Mouse (Mus musculus) midbrain, embryonic 11.5 days (tissue): Measurements from ENCODE around the gene Rsg1. TPM values are rescaled to one million over a fixed set of nuclear protein-coding genes. Genes with fewer than 3 reads are reported as not detected.

Experiments
- ATAC-seq: fragments of 200-750 bp; cut with Nextera tagmentation; 2 replicates; pipeline ENCODE4 v1.8.0; 2017; ENCODE audit warnings: moderate TSS enrichment, moderate library complexity; ENCODE audit not compliant: low FRiP score
- DNase-seq: peaks from one replicate; pipeline ENCODE4 v3.0.0; 2015; ENCODE audit warnings: low spot score; ENCODE audit errors: missing footprints
- H3K27ac ChIP-seq: fragments of 300-500 bp; sonication (generic); 2 replicates; pipeline ENCODE4 v1.5.1; 2014; ENCODE audit warnings: low read depth, low read length
- H3K27me3 ChIP-seq: fragments of 300-500 bp; sonication (generic); 2 replicates; pipeline ENCODE4 v1.6.1; 2014; ENCODE audit warnings: mild to moderate bottlenecking, low read length, moderate library complexity, mixed read lengths; ENCODE audit not compliant: control insufficient read depth, insufficient read depth
- H3K36me3 ChIP-seq: fragments of 300-500 bp; sonication (generic); 2 replicates; pipeline ENCODE4 v1.6.1; 2014; ENCODE audit warnings: mild to moderate bottlenecking, low read length, moderate library complexity, mixed read lengths; ENCODE audit not compliant: control insufficient read depth, insufficient read depth
- H3K4me1 ChIP-seq: fragments of 300-500 bp; sonication (generic); 2 replicates; pipeline ENCODE4 v1.6.1; 2014; ENCODE audit warnings: low read length; ENCODE audit not compliant: control insufficient read depth, insufficient read depth
- H3K4me2 ChIP-seq: fragments of 300-500 bp; sonication (generic); 2 replicates; pipeline ENCODE4 v1.6.1; 2014; ENCODE audit warnings: mild to moderate bottlenecking, moderate library complexity
- H3K4me3 ChIP-seq: fragments of 300-500 bp; sonication (generic); 2 replicates; pipeline ENCODE4 v1.5.1; 2014; ENCODE audit warnings: low read depth, low read length
- H3K9ac ChIP-seq: fragments of 300-500 bp; sonication (generic); 2 replicates; pipeline ENCODE4 v1.6.1; 2014; ENCODE audit warnings: low read length
- H3K9me3 ChIP-seq: fragments of 300-500 bp; sonication (generic); 2 replicates; pipeline ENCODE4 v1.6.1; 2016; ENCODE audit warnings: low read length; ENCODE audit not compliant: control insufficient read depth
- WGBS: fragments of 180-500 bp; shearing (Covaris S2); extraction: QIAGEN DNeasy Blood & Tissue Kit; methylation state at CpG from one replicate; pipeline ENCODE4 v1.1.7; 2014; 5-methylcytosine and 5-hydroxymethylcytosine counted together
- polyA plus RNA-seq: library from polyadenylated mRNA; unstranded; fragments of >200 nt; fragmentation: Nextera tagmentation; extraction: Ambion mirVana; gene quantifications from 2 replicates; pipeline ENCODE4 v1.2.1, GENCODE M21; 2014

The Rsg1 gene
- polyA plus RNA-seq, 1 experiment from 2014 or later = 5.4 TPM

- 0 out of 2 replicates have a peak, but pooled peaks cover 2% of the 10 kb centered on the region for H3K36me3 ChIP-seq
- H3K9me3 ChIP-seq = no peaks in the 10 kb centered on the region
- no peaks in the 10 kb centered on the region for H3K4me1 ChIP-seq
- WGBS = 93% methylated on average over 5 of the region's 5 CpGs
- no peak overlapping the region for H3K27ac ChIP-seq
- DNase-seq (no peak), ATAC-seq (no peak)
- H3K9ac ChIP-seq = no peak overlapping the region
- H3K4me3 ChIP-seq = no peak overlapping the region
- H3K27me3 ChIP-seq = no peaks in the 10 kb centered on the region
- no peak overlapping the region for H3K4me2 ChIP-seq
These were observed 9.0 kb downstream of the Rsg1 start for GRCm38 (mm10) chr4:141222752-141223151.

GRCm38 (mm10) chr4:141228687-141229086 lies 14.9 kb downstream of the Rsg1 start:
- DNase-seq = no peak
- H3K27ac ChIP-seq = no peak overlapping the region
- H3K9me3 ChIP-seq = no peaks in the 10 kb centered on the region
- no peak overlapping the region for H3K4me3 ChIP-seq
- 88% methylated on average over 7 of the region's 7 CpGs for WGBS
- H3K27me3 ChIP-seq = no peaks in the 10 kb centered on the region
- no peaks in the 10 kb centered on the region for H3K36me3 ChIP-seq
- no peak for ATAC-seq
- no peak overlapping the region for H3K9ac ChIP-seq
- no peak overlapping the region for H3K4me2 ChIP-seq
- no peaks in the 10 kb centered on the region for H3K4me1 ChIP-seq

- no peak overlapping the region for H3K4me3 ChIP-seq
- no peak overlapping the region for H3K27ac ChIP-seq
- no peak for ATAC-seq
- H3K4me1 ChIP-seq = no peaks in the 10 kb centered on the region
- H3K27me3 ChIP-seq = peaks cover 3% of the 10 kb centered on the region
- DNase-seq = no peak
- no peaks in the 10 kb centered on the region for H3K36me3 ChIP-seq
- no peak overlapping the region for H3K4me2 ChIP-seq
- 93% methylated on average over 4 of the region's 4 CpGs for WGBS
- H3K9ac ChIP-seq = no peak overlapping the region
- H3K9me3 ChIP-seq = no peaks in the 10 kb centered on the region
These were observed 19.4 kb downstream of the Rsg1 start for GRCm38 (mm10) chr4:141233196-141233595.

DNA sequence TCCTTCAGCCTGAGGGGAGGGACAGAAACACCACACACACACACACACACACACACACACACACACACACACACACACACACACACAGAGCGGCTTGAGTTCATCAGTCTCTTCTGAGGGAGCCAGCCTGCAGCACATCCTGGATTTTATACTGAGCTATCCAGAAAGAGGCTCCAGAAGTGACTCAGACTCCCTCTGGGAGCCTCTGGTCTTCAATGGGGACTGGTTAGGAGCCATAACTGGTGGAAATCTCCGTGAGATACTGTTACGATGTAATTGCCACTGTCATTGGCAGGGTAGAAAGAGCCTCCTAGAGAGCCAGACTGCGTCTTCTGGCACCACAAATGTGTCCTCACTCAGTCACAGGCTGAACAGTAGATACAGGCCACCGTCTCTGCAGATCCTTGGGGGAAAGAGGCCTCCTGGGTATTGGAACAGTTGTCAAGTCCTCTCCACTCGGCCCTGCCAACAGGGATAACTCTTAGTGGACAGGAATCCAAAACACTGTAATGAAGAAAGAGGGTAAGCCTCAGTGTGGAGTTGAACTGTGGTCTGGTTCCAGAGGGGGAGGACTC lies 21.9 kb downstream of the Rsg1 start:
- ATAC-seq = no peak
- no peaks in the 10 kb centered on the region for H3K36me3 ChIP-seq
- H3K9me3 ChIP-seq = no peaks in the 10 kb centered on the region
- WGBS = 89% methylated on average over 6 of the region's 6 CpGs
- no peak overlapping the region for H3K27ac ChIP-seq
- no peak for DNase-seq
- no peak overlapping the region for H3K4me3 ChIP-seq
- H3K27me3 ChIP-seq = peaks cover 28% of the 10 kb centered on the region
- H3K9ac ChIP-seq = no peak overlapping the region
- no peak overlapping the region for H3K4me2 ChIP-seq
- H3K4me1 ChIP-seq = peaks cover 12% of the 10 kb centered on the region

DNA sequence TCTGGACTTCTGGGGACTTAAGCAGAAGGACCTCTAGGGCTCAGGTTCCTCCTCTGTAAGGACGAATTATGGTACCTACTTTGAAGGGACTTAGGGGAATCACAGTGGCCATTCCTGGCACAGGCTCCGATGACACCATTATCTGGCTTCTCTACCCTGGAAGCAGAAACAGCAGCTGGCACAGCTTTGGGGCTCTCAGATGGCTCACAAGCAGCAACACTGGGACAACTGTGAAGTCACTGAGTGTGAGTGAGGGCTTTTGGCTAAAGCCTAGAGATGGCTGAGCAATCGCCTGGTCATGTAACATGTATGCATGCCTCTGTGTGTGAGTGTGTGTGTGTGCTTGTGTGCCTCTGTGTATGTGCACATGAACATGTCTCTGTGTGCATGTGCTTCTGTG lies 23.1 kb downstream of the Rsg1 start:
- H3K27ac ChIP-seq = no peak overlapping the region
- no peak overlapping the region for H3K4me2 ChIP-seq
- H3K4me1 ChIP-seq = peaks cover 12% of the 10 kb centered on the region
- H3K9me3 ChIP-seq = no peaks in the 10 kb centered on the region
- no peak overlapping the region for H3K9ac ChIP-seq
- DNase-seq = no peak
- H3K36me3 ChIP-seq = no peaks in the 10 kb centered on the region
- no peak for ATAC-seq
- peaks cover 40% of the 10 kb centered on the region for H3K27me3 ChIP-seq
- no peak overlapping the region for H3K4me3 ChIP-seq
- WGBS = 76% methylated on average over 3 of the region's 3 CpGs

DNA sequence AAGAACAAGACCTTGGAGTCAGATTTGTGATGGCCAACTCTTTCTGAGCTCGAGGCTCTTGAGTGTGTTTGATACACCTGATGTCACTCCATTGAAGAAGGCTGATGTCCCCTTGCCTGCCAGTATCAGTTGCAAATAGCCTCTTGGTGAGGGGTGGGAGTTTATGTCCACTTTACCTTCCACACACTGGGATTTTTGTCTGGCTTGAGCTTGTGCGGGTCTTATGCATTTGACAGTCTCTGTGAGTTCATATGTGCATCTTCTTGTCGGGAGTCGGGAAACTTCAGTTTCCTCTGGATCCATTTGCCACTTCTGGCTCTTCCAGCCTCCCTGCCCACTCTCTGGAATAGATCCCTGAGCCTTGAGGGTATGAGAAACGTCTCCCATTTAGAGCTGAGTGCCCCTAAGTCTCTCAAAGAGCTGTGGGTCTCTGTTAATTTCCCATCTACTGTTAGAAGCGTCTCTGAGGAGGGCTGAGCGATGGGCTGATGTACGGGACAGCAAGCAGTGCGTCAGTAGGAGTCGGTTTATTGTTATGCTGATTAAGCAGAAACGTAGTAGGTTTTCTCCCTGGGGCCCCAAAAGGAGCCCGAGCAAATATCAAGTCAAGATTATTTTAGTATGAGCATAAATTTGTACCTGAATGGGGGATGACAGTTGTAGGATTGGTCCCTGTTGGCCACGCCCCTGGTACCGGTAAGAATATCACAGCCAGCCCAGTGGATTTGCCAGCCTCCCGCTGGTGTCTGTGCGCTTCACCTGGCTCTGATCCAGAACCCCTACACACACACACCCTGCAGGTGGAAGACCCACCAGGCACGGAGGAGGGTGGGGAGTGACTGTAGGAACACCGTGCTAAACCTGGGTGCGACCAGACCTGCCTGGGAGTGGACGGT lies 25.0 kb downstream of the Rsg1 start:
- ATAC-seq (no peak), DNase-seq (peak; percentile 89)
- peak overlapping the region; percentile 33; the same call in 1 of the 2 replicates for H3K9ac ChIP-seq
- 4% methylated on average over 20 of the region's 20 CpGs for WGBS
- no peaks in the 10 kb centered on the region for H3K9me3 ChIP-seq
- no peak overlapping the region for H3K27ac ChIP-seq
- H3K4me1 ChIP-seq = peaks cover 15% of the 10 kb centered on the region
- H3K4me2 ChIP-seq = peak overlapping the region; percentile 55
- H3K27me3 ChIP-seq = peaks cover 59% of the 10 kb centered on the region
- peak overlapping the region; percentile 27 for H3K4me3 ChIP-seq
- no peaks in the 10 kb centered on the region for H3K36me3 ChIP-seq

DNA sequence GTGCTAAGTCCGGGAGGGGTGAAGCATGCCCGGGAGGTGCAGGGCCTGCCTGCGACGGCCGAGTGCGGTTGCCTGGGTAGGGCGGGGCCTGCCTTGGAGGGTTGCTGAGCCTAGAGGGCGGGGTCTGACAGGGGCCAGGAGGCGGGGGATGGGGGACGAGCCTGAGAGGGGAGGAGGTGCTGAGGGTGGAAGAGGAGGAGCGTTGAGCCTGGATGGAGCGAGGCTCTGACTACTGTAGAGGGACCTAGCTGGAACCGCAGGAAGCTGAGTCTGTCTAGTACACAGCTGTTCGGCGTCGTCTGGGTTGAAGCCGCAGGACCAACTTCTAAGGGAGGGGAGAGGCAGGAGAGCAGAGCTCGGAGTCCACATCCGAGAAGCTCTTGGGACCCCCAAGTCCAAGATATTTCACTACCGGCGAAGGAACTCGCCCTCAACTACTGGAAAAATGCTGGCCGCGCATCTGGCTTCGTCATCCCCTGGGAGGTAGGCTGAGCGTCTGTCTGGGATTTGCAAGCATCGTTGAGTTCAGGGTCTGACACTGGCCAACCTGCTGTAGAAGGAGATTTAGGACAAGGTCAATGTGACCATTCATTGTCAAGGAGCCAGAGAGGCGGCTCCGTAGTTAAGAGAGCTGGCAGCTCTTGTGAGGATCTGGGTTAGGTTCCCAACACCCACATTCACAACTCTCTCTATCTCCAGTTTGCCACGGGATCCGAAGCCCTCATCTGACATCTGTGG lies 25.8 kb downstream of the Rsg1 start, which contains the start of gene Arhgef19:
Gene Arhgef19, plus strand, starts transcription at position 112 of the 738 bp plus-strand sequence.
- H3K9ac ChIP-seq = peak within 1 kb of the TSS; percentile 33
- DNase-seq (peak; percentile 97), ATAC-seq (peak; percentile 89)
- H3K9me3 ChIP-seq = no peaks in the 10 kb centered on the region
- H3K4me3 ChIP-seq = peak within 1 kb of the TSS; percentile 27
- no peak within 1 kb of the TSS for H3K27ac ChIP-seq
- H3K4me1 ChIP-seq = peaks cover 15% of the 10 kb centered on the region
- H3K36me3 ChIP-seq = no peaks in the 10 kb centered on the region
- 3% methylated on average over 31 of the region's 31 CpGs for WGBS
- peak within 1 kb of the TSS; percentile 55 for H3K4me2 ChIP-seq
- H3K27me3 ChIP-seq = peaks cover 62% of the 10 kb centered on the region

GRCm38 (mm10) chr4:141240617-141241016 lies 26.9 kb downstream of the Rsg1 start:
- WGBS = 2% methylated on average over 14 of the region's 14 CpGs
- Histone ChIP-seq H3K27me3 (peaks cover 73% of the 10 kb centered on the region), H3K4me2 (no peak overlapping the region), H3K27ac (no peak overlapping the region), H3K9me3 (no peaks in the 10 kb centered on the region), H3K9ac (no peak overlapping the region), H3K4me1 (peaks cover 21% of the 10 kb centered on the region), H3K4me3 (no peak overlapping the region), H3K36me3 (no peaks in the 10 kb centered on the region)
- DNase-seq (peak; percentile 85), ATAC-seq (no peak)

DNA sequence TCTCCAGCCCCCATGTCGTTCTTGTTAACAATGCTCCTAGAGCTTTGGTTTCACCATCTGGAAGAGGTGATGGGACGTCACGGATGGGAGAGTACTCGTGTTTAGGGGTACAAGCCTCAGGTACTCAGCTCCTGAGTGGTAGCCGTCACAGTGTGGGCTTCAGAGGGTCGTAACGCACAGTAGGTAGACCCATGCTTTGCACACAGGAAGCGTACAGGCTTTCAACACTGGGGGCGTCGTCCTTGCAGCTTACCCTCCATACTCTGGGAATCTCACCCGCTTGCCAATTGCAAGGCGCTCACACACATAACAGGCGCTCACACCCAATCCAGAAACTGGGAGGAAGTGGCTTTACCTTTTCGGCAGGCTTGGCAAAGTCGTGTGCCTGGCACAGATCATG lies 28.1 kb downstream of the Rsg1 start:
- Histone ChIP-seq H3K4me1 (peaks cover 29% of the 10 kb centered on the region), H3K9ac (no peak overlapping the region), H3K4me3 (no peak overlapping the region), H3K36me3 (no peaks in the 10 kb centered on the region), H3K4me2 (no peak overlapping the region), H3K9me3 (no peaks in the 10 kb centered on the region), H3K27ac (no peak overlapping the region), H3K27me3 (peaks cover 85% of the 10 kb centered on the region)
- ATAC-seq = no peak
- DNase-seq = no peak
- 36% methylated on average over 15 of the region's 15 CpGs for WGBS
